Mouse (Mus musculus) testis, postnatal 10 days (tissue): ENCODE measurements around the gene Hspa12b.

Experiments
- DNase-seq: peaks from one replicate; pipeline ENCODE4 v3.0.0; 2021; ENCODE audit warnings: low spot score

Gene Hspa12b

DNA sequence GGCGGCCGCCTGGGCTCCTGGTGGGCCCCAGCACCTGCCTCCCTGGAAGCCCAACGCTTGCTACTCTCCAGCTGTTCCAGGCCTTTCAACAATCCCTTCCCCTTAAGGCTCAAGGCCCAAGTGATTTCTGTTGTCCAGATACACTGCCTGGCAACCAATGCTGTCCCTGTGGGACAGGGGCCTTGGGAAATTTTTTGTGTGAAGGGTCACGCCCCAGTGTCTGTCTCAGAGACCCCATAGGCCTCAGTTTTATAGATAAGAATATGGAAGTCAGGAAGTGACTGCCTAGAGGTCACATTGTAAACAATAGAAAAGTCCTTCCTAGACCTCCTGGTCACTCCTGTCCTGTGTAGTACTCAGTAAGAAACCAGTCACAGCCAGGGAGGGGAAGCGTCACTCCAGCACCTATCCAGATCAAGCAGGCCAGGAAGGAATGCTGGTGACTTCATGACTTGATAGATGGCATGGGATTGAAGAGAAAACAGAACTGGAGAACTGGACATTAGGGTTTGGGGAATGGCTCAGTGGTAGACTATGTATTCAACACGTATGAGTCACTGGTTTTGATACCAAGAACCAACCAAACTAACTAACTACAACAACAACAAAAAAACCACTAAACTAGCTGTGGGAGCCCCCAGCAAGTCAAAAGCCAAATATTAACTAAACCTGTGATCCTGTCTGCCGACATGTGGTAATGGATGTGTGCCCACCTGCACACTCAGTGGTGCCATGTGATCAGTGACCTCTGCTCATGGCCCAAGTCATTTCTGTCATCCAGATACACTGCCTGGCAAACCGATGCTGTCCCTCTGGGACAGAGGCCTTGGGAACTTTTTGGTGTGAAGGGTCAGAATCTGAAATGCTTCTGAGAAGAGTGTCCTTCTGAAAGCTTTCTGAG is 21.5 kb downstream of the Hspa12b start:
- no peak for DNase-seq

DNA sequence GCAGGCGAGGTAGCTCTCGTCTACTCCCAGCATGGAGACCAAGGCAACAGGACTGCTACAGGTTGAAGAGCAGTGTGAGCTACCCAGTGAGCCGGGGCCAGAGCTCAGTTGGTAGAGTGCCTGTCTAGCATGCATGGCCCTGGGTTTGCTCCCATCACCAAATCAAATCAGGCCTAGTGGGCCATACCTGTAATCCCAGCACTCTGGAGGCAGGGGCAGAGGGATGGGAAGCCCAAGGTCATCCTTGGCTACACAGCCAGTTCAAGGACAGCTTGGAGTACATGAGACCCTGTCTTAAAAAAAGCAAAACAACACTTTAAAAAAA is 22.1 kb downstream of the Hspa12b start:
- DNase-seq: no peak

DNA sequence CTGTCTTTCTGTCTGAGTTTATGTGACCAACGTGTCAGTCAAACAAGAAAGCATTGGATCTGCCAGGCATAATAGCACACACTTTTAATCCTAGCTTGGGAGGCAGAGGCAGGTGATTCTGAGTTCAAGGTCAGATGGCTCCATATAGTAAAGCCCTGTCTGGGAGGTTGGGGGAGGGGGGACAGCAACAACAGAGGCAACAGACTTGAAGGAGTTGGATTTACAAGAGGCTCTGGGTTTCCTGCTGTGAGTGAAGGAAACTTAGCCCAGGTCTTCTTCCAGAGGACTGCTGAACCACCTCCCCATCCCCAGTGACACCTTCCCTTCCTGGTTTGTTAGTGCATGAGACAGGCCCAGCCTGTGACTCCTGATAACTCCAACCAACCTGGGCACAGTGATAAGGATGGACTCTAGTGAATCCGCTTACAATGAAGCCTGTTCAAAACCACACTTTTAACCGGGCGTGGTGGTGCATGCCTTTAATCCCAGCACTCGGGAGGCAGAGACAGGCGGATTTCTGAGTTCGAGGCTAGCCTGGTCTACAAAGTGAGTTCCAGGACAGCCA is 25.2 kb downstream of the Hspa12b start:
- DNase-seq: no peak

DNA sequence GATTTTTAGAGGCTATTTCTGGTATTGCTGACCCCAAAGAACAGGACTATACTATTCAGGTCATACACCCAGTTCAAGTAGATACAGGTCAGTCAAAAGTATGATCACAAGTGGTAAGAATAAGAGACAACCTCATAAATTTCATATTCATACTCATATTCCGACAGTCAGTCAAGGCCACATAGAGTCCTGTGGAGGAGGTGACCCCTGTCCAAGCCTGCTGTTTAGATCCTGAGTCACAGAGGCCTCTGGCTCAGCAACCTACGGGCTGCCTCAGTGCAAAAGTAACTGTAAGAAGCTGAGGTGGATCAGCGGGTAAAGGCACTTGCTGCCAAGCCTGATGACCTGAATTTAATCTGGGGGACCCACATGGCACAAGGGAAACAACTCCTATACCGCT is 27.0 kb downstream of the Hspa12b start:
- DNase-seq: no peak

DNA sequence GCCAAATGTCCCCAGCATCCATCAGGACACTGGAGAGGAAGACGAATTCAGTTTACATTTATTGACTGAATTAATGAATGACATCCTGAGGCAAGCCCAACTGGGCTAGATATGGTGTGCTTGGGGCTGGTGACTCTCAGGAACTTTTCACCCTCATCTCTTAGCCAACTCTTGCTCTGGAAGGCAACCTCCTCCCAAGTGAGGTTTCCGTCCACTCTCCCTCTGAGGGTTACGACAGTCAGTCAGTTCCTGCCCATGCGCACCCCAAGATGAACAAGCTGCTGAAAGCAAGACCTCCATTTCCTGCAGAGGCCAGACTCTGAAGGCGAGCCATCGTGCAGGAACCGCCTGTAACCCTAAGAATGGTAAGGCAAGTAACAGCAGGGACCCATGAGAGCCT is 29.9 kb downstream of the Hspa12b start:
- no peak for DNase-seq

DNA sequence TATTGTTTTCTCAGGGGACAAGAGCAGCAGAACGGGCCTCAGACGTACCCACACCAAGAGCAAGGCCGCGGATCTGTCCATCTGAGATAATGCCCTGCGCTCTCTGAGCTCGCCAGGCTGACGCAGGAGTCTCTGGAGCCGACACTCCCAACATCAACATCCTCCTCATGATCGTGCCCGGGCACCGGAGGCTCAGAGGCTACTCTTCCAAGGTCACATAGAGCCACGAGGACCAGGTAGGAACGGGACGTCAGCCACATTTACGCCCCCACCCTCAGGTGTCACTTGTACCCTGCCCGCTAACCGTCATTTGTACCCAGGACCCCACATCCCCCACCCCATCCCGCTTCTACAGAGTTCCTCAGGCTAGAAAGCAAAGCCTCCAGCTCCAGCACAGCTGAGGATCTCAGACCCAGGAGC is 32.4 kb downstream of the Hspa12b start:
- DNase-seq: peak; percentile 60

DNA sequence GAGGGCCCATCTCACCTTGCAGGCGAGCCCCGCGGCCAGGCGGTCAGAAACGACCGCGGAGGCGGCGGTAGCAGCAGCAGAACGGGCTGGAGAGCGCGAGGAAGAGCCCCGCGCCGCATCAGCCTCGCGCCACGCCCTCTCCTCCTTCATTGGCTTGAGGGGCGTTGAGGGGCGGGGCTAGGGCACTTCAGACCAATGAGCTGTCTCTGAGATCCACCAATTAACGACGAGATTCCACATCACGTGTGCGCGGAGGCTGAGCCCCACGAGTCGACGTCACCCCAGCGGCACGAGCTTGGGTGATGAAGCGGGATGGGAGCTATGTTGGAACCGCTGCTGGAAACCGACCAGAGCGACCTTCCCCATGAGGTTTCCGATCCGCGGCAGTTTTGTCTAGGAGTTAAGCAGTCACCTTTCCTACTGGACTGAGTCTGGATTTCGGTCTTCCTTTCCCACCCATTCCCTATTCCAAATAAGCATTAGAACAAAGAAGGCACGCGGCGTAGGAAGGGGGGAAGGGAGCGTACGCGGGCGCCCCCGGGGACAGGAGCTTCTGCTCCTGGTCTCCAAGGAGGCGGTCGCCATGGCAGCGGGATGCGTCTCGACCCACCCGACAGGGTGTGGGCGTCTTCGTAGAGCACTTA is 33.0 kb downstream of the Hspa12b start, which contains the start of gene 1700037H04Rik:
Gene 1700037H04Rik, minus strand, starts transcription at position 144 of the 644 bp plus-strand sequence.
- peak; percentile 99 for DNase-seq

DNA sequence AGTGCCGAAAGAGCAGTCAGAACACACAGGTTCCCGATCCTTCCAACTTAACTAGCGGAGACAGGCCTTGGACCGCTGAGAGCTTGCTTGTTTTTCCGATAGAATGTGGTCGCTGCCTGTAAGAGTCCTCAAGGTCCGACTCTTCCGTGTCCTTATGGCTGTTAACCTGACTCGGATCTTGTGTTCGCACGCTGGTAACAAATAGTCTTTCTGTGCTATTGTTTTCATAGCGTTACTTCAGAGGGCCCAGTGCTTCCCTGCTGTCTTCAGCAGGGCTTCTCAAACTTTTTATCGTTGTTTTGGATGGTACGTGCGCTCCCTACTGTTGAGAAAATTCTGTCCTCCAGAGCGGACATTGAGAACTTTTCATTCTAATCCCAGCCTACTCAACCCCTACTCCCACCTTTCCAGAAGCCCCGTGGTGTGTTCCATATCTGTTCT is 33.6 kb downstream of the Hspa12b start:
- peak; percentile 48 for DNase-seq

DNA sequence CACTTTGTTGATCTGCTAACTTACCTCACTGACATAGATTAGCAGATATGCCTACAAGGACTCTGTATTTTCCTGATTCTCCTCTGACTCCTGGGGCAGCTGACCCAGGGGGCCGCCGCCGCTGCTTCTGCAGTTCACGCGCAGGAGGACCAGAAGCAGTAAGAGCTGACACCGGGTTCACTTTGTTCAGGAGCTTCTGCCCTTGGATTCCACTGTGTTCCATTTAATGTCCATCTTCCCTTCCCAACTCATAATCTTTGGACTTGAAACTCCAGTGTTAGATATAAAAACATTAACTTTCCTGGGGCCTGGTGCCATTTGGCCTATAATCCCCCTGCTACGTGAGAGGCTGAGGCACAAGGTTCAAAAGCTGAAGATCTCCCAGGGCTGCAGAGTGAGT is 36.8 kb downstream of the Hspa12b start:
- DNase-seq: no peak

DNA sequence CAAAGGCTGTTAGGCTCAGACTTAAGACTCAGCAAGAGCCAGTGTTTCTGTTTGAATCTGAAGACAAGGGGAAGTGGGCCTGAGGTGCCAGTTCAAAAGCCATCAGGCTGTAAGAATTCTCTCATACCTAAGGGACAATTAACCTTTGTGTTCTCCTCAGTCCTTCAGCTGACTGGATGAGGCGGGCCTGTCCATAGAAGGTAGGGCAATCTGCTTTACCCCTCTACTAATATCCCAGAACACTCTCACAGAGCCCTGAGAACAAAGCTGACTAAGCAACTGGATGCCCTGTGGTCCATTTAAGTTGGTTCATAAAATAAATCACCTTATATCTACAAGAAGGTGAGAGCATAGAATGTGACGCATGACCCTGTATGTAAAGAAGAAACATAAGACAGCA is 39.1 kb downstream of the Hspa12b start:
- no peak for DNase-seq

DNA sequence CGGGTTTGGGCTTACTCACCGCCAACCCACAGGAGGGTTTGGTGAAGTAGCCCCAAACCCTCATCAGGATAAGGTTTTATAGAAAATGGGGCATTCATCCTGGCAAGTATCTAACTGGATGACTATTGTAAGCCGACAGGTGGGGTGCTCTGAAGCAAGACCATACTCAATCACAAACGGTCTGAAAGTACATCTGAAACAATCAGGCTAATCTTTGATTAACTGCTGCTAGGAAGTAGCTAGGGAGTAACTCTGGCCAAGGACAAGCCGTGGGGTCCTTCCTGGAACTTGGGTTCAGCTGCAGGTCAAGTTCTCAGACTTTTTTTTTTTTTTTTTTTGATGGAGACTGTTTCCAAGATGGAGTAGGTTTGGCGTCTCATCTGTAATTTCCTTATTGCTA is 40.9 kb downstream of the Hspa12b start:
- no peak for DNase-seq

DNA sequence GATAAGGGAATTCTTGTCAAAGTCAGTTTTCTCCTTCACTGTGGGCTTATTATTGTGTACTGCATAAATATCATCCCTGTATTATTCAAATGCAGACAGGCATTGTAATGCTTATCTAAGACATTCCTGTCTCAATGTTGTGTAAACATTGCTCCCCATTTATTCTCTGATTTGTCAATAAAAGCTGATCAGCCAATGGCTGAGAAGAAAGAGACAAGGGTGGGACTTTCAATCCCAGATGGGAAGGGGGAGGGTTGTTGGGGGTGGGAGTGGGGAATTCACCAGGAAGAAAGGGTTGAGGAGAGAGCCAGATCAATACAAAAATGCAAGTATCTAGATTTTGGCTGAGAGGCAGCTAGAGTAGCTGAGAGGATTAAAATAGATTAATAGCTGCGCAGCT is 41.8 kb downstream of the Hspa12b start:
- DNase-seq: no peak

DNA sequence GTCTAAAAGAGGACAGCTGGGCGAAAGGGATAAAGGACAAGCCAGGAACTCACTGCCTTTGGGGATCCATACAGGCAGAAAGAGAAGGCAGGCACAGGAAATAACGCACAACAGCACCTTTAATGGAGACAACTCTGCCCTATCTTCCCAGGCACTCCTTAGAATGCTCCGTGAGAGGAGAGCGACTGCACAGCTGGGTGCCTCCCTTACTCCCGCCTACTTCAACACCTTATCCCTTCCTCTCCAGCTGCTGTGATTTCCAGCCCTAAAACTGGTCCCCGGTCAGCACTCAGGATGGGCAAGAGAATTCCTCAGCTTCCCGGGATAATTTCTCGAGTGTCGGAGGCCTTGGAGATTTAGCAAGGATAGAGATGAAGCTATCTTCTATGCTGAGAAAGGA is 43.9 kb downstream of the Hspa12b start:
- no peak for DNase-seq

DNA sequence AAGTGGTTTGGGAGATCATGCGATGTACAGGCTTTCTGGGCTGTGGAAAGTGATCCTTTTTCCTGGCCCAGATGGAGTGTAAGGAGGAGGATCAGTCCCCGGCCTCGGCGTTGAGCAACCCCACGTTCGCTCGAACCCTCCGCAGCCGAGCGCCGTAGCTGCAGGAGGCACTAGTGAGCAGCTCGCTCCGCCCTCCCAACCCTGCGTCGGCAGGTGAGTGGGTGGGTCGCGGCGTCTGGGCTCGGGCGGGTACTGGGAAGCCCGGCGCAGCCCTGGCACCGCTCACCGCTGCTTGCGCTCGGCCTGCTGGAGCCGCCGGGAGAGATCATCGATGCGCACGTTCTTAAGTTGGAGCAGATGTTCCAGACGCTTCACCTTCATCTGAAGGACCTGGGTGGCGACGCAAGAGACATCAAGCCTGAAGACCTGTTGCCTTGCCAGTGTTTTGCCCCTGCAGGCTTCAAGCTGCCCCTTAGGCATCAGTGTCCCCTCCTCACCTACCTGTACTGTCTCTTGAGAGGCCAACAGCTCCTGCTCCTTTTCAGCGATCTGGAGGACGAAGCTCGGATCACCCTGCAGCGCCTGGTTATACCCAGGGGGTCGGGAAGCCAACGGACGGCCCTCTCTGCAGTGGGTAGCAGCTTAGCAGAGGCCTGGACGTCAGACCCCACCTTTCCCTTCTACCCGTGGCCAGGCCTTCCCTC is 44.5 kb downstream of the Hspa12b start:
- peak; percentile 78 for DNase-seq

DNA sequence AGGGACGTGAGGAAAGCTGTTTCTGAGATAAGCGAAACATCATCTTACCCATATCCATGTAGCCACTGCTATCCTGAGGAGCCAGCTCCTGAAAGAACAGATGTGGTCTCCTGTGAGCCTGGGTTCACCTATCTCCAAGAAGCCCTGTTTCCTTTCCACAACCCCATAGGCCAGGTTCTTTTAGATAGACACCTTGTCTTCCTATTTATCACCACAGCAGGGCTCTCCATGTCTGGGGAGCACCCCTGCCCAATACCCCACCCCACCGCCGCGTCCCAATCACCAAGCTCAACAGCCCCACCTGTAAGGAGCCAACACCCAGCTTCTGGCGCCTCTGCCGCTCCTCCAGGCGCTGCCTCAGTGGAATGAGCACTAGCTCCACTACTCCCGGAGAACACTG is 45.2 kb downstream of the Hspa12b start:
- DNase-seq: peak; percentile 45

DNA sequence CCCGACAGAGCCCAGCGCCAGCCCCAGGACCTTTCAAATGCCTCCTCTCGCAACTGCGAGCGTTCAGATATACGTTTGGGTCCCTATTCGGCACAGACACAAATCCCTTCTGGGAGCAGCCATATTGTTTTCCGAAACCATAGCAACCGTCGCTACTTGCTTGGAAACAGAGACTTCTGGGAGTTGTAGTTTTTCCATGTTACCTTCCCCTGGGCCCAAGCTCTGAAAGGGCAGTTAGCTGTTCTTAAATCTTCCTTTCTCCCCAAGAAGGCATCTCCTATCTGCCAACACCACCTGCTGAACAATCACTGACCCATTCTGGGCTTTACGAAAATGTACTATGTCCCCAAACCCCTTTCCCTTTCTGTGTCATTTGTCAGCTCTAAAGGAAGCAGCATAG is 47.6 kb downstream of the Hspa12b start:
- peak; percentile 54 for DNase-seq

DNA sequence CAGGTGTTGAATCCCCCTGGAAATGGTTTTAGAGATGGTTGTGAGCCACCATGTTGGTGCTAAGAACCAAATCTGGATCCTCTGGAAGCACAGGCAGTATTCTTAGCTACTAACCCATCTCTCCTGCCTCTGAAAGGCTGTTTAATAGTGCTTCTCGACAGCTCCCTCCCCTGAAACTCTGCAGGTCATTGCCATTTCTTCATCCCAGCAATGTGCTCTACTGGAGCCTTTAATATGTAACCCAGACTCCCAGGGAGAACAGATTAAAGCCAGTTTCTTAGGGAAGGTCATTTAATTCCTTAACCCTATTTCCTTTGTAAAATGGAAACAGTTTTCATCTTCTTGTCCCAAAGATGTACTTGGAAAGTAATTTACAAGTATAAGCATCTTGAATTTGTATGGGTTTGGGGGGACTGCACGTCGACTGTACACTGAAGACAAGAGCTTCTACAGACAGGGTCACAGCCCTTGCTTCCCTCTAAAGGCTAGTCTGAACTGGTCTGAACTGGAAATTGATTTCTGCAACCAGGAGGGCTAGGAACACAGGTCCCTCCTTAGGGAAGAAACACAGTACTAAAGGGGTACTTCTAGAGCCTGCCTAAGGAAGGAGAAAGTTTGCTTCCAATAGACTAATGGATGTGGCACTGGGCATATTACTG is 48.3 kb downstream of the Hspa12b start:
- no peak for DNase-seq

DNA sequence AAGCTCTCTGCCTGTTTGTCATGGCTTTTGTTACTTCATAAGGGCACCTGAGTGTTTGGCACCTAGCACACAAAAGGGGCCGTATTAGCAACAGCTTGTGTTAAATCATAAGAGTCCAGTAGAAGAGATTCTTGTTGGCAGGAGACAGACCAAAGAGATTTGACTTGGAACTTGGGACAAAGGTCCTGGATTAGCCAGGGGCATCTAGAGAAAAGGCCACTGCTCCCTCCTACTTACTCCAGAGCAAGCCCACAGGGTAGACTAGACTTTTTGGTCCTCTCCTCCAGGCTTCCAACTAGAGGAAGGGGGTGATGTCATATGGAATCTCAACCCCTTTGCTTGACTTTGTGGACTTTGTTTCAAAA is 48.8 kb downstream of the Hspa12b start:
- DNase-seq: no peak

DNA sequence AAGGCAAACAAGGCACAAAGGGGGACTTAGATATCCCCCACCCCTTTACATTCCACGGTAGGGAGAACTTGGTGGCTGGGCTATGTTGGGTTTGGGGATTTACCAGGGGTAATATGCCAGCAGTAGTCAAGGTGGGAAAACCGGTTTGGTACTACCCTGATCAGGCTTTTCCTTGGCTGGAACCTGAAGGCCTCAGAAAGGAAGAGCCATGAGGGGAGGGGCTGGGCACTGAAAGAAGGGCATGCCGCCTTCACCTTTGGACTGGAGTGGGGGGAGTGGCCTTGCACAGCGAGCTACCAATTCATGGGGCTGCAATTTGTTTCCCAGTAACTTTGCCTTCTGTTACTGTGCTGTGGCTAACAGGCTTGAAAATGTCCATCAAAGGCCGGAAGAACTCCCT is 49.4 kb downstream of the Hspa12b start:
- peak; percentile 40 for DNase-seq

DNA sequence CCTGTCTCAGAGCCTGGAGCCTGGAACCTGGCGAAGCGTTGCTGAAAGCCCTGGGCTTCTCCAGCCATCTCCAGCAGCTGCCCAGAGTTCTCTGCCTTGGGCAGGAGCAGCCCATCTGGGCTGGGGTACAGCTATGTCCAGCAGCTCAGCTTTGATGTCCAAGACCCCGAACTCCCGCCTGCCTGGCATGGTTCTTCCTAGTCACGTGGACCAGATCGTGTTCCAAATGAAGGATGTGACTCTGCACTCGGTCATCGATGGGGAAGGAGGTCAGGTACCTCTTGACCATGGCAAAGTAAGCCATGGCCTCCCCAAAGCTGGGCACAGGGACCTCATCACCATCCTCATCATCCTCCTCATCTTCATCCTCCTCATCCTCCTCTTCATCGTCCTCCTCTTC is 50.9 kb downstream of the Hspa12b start:
- no peak for DNase-seq

DNA sequence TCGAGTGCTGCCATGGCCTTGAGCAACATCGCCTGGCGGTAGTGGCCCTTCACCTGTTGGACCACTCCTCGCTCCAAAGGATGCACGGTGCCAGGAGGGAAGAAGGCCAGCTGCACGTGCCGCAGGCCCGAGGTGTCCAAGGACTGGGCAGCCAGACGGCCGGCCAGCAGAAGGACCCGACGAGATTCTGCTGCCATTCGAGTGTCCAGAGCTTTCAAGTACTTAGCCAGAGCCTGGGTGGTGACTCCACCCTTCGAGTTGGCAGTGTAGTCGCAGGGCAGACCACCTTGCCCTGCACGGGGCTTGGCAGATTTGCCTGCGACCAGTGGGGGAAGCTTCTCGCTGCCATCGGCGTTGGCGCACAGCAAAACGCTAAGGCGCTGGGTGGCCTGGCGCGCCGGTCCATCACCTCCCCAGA is 51.8 kb downstream of the Hspa12b start:
- peak; percentile 58 for DNase-seq

DNA sequence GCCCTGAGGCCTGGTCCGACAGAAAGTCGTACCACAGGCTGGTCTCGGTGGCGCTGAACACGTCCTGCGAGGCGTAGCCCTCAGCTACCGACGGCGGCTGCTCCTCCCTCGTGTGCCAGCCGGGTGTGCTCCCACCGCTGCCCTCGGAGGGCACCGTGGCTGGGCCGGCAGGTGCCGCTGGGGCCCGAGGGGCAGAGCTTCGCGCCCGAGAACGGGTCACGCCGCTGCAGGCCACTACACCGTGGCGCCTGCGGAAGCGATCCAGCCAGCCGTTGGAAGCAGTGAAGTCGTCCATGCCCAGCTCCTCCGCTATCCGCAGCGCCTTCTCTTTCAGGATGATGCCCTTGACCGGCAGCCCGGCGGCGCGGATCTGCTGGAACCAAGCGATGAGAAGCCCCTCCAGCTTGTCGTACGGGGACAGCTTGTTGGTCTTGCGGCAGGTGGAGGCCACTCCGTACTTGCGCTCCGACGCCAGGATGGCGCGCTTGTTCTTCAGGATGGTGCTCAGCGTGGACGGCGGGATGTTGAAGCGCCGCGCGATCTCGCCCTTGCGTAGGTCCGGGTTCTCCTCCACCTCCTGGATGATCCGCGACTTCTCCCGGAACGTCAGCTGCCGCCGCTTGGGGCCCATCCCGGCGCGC is 52.3 kb downstream of the Hspa12b start:
- DNase-seq: peak; percentile 76
